Mouse (Mus musculus) megakaryocyte, embryonic 14.5 days (primary cell): ENCODE data around the gene Reln. TPM values are rescaled to one million over a fixed set of nuclear protein-coding genes. Genes with fewer than 3 reads are reported as not detected.

ENCODE experiments used
- H3K27me3 ChIP-seq: replicated peaks from 2 replicates; pipeline ENCODE3; 2012; ENCODE audit warnings: inconsistent platforms
- H3K36me3 ChIP-seq: replicated peaks from 2 replicates; pipeline ENCODE3; 2012; ENCODE audit warnings: low read length, inconsistent platforms, mixed read lengths
- H3K4me1 ChIP-seq: 2 replicates; pipeline ENCODE4 v1.6.1; 2012; ENCODE audit warnings: inconsistent platforms
- H3K4me3 ChIP-seq: replicated peaks from 2 replicates; pipeline ENCODE3; 2012; ENCODE audit warnings: moderate library complexity, mild to moderate bottlenecking, inconsistent platforms
- H3K9me3 ChIP-seq: 2 replicates; pipeline ENCODE4 v1.6.1; 2012; ENCODE audit warnings: inconsistent platforms
- FLI1 ChIP-seq: IDR thresholded peaks from 2 replicates; pipeline ENCODE4 v1.6.1; 2012; ENCODE audit warnings: low read length, inconsistent platforms, mixed read lengths
- GATA1 ChIP-seq: IDR thresholded peaks from 3 replicates; pipeline ENCODE4 v1.6.1; 2012; ENCODE audit warnings: mixed read lengths, low read length, inconsistent platforms, borderline replicate concordance
- polyA plus RNA-seq: library from polyadenylated mRNA; stranded (reverse); fragments of >175 nt; gene quantifications from 2 replicates; pipeline ENCODE4 v1.2.3, GENCODE M21; 2012; ENCODE audit warnings: low replicate concordance; ENCODE audit not compliant: insufficient read depth

Reln gene
- polyA plus RNA-seq, result 1.1 and 2.0 TPM in 2 replicates

GRCm38 (mm10) chr5:22344556-22344975 lies at the start of gene Reln:
Gene Reln, minus strand, starts transcription at chr5:22344702.
- Histone ChIP-seq H3K36me3 (no peaks in the 10 kb centered on the region), H3K9me3 (0 out of 2 replicates have a peak, but pooled peaks cover 2% of the 10 kb centered on the region), H3K4me1 (peaks cover 35% of the 10 kb centered on the region), H3K4me3 (peak within 1 kb of the TSS; percentile 91), H3K27me3 (peaks cover 72% of the 10 kb centered on the region)
- TF ChIP-seq FLI1 (no peak), GATA1 (no peak)

GRCm38 (mm10) chr5:22388502-22388901 lies 44.0 kb upstream of the Reln start:
- H3K9me3 ChIP-seq, result no peaks in the 10 kb centered on the region
- H3K36me3 ChIP-seq, result no peaks in the 10 kb centered on the region
- TF ChIP-seq GATA1 (no peak), FLI1 (no peak)
- H3K4me1 ChIP-seq, result no peaks in the 10 kb centered on the region
- H3K4me3 ChIP-seq, result no peak overlapping the region
- no peaks in the 10 kb centered on the region for H3K27me3 ChIP-seq

- Histone ChIP-seq H3K9me3 (peaks cover 5% of the 10 kb centered on the region; the same call in 1 of the 2 replicates), H3K4me1 (no peaks in the 10 kb centered on the region), H3K27me3 (no peaks in the 10 kb centered on the region), H3K36me3 (no peaks in the 10 kb centered on the region), H3K4me3 (no peak overlapping the region)
- no peak for TF ChIP-seq GATA1
- TF ChIP-seq FLI1, result no peak
Observed at GRCm38 (mm10) chr5:22360510-22360909, 16.0 kb upstream of the Reln start.

GRCm38 (mm10) chr5:22348412-22348811 lies 3.9 kb upstream of the Reln start:
- no peak for TF ChIP-seq FLI1
- no peak for TF ChIP-seq GATA1
- Histone ChIP-seq H3K4me1 (peaks cover 35% of the 10 kb centered on the region), H3K36me3 (no peaks in the 10 kb centered on the region), H3K27me3 (peaks cover 48% of the 10 kb centered on the region), H3K4me3 (no peak overlapping the region), H3K9me3 (no peaks in the 10 kb centered on the region)

GRCm38 (mm10) chr5:22347732-22348131 lies 3.2 kb upstream of the Reln start:
- H3K4me3 ChIP-seq, result no peak overlapping the region
- TF ChIP-seq FLI1 (no peak), GATA1 (no peak)
- H3K4me1 ChIP-seq, result peaks cover 35% of the 10 kb centered on the region

GRCm38 (mm10) chr5:22345894-22346635 lies 1.6 kb upstream of the Reln start:
- peaks cover 65% of the 10 kb centered on the region for H3K27me3 ChIP-seq
- H3K9me3 ChIP-seq, result 0 out of 2 replicates have a peak, but pooled peaks cover 2% of the 10 kb centered on the region
- H3K36me3 ChIP-seq, result no peaks in the 10 kb centered on the region
- peaks cover 35% of the 10 kb centered on the region for H3K4me1 ChIP-seq
- no peak for TF ChIP-seq FLI1
- no peak for TF ChIP-seq GATA1
- no peak overlapping the region for H3K4me3 ChIP-seq

More at GRCm38 (mm10) chr5:22347732-22348131, 3.2 kb upstream of the Reln start:
- Histone ChIP-seq H3K9me3 (no peaks in the 10 kb centered on the region), H3K36me3 (no peaks in the 10 kb centered on the region), H3K27me3 (peaks cover 54% of the 10 kb centered on the region)

- TF ChIP-seq FLI1 (no peak), GATA1 (no peak)
- H3K4me1 ChIP-seq, result peaks cover 35% of the 10 kb centered on the region
- peaks cover 72% of the 10 kb centered on the region for H3K27me3 ChIP-seq
- H3K4me3 ChIP-seq, result peak overlapping the region; percentile 91
- H3K36me3 ChIP-seq, result no peaks in the 10 kb centered on the region
- H3K9me3 ChIP-seq, result 0 out of 2 replicates have a peak, but pooled peaks cover 2% of the 10 kb centered on the region
Observed at GRCm38 (mm10) chr5:22344976-22345651, 612 bp upstream of the Reln start.

GRCm38 (mm10) chr5:22343843-22344555 lies 503 bp downstream of the Reln start:
- Histone ChIP-seq H3K9me3 (0 out of 2 replicates have a peak, but pooled peaks cover 2% of the 10 kb centered on the region), H3K36me3 (no peaks in the 10 kb centered on the region), H3K27me3 (peaks cover 72% of the 10 kb centered on the region), H3K4me1 (peaks cover 35% of the 10 kb centered on the region), H3K4me3 (peak overlapping the region; percentile 91)
- TF ChIP-seq GATA1 (no peak), FLI1 (no peak)

- no peak for TF ChIP-seq FLI1
- no peak for TF ChIP-seq GATA1
- H3K4me1 ChIP-seq, result peaks cover 34% of the 10 kb centered on the region
- H3K4me3 ChIP-seq, result peak overlapping the region; percentile 91
- 0 out of 2 replicates have a peak, but pooled peaks cover 2% of the 10 kb centered on the region for H3K9me3 ChIP-seq
- H3K27me3 ChIP-seq, result peaks cover 72% of the 10 kb centered on the region
- no peaks in the 10 kb centered on the region for H3K36me3 ChIP-seq
Observed at GRCm38 (mm10) chr5:22343536-22343842, 1.0 kb downstream of the Reln start.
